Mouse (Mus musculus) myocyte (in vitro differentiated cells): ENCODE data around the gene Cd79a.

Experiments used
- MAX ChIP-seq: IDR thresholded peaks from one replicate; pipeline ENCODE4 v1.6.1; 2011; ENCODE audit warnings: low read depth, mild to moderate bottlenecking, control low read depth
- POLR2A ChIP-seq: IDR thresholded peaks from one replicate; pipeline ENCODE4 v1.6.1; 2011; ENCODE audit warnings: low read depth, mild to moderate bottlenecking, control low read depth, moderate library complexity; ENCODE audit not compliant: insufficient read length

GRCm38 (mm10) chr7:24890281-24891216 lies 6.6 kb upstream of the Cd79a start:
- TF ChIP-seq MAX (no peak), POLR2A (peak; percentile 42)
